Mouse (Mus musculus) thymus, postnatal 0 days (tissue): ENCODE results near the gene Tulp2. TPM values are rescaled to one million over a fixed set of nuclear protein-coding genes. Genes with fewer than 3 reads are reported as not detected.

Source experiments
- DNase-seq: peaks from one replicate; pipeline ENCODE4 v3.0.0-alpha.2; 2015; ENCODE audit warnings: low spot score
- polyA plus RNA-seq: library from polyadenylated mRNA; unstranded; fragments of >200 nt; fragmentation: Nextera tagmentation; extraction: Ambion mirVana; gene quantifications from 2 replicates; pipeline ENCODE4 v1.2.1, GENCODE M21; 2015

The Tulp2 gene
- polyA plus RNA-seq, 1 experiment from 2014 or later, result 2.6 TPM

DNA sequence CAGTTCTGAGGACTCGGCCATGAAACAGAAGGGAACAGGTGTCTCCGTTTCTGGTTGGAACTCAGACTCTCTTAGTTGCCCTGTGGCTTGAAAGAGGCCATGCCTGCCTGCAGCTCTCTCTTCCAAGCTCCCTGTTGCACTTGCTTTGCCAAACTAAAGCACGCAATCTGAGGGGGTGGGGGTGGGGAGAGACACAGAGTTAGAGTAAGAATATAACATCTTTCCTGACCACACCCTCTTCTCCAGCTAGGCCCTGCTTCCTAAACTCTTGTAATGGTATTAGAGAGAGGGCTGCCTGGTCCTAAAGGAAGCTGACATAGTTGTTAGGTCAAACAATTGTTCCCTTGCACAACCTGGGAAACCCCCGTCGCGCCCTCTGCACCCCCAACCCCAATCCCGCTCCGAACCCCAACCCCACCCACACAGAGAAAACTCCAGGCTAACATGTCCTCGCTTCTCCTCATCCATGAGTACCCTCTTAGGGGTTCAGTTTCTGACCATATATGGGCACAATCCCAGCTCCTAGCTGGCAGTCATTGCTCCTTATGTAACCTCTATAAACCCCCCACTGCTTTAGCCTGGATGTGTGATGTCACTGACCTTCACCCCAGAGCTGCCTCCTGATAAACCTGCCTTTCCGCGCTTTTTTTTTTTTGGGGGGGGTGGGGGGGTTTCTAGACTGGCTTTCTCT lies 69.3 kb downstream of the Tulp2 start:
- DNase-seq, result no peak

DNA sequence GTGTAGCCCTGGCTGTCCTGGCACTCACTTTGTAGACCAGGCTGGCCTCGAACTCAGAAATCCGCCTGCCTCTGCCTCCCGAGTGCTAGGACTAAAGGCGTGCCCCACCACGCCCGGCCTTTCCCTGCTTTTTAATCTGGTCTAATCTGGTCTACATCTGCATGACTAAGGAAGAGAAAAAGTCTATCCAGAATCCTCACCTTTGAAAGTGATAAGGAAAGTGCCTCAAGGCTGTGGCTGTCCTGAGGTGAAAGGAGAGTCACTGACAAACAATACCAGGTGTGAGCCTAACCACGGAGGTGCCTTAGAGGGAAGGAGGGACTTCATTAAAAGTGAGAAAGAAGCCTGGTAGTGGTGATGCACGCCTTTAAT lies 69.8 kb downstream of the Tulp2 start:
- no peak for DNase-seq

DNA sequence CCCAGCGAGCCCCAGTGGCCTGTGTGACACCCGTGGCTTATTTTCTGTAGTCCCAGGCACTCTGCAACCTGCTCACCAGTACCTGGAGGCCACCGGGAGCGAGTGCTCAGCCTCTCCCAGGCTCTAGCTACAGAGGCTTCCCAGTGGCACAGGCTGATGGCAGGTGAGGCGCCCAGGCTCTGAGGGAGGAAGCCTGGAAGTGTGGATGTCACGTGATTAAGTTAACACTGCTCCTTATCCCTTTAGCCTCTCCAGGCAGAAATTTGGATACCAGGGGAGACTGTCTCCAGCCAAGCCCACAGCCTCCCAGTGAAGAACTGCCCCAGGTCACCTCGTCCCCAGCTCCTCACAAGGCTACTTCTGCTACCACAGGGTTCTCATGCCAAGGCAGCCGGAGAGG lies 71.8 kb downstream of the Tulp2 start:
- DNase-seq, result no peak

DNA sequence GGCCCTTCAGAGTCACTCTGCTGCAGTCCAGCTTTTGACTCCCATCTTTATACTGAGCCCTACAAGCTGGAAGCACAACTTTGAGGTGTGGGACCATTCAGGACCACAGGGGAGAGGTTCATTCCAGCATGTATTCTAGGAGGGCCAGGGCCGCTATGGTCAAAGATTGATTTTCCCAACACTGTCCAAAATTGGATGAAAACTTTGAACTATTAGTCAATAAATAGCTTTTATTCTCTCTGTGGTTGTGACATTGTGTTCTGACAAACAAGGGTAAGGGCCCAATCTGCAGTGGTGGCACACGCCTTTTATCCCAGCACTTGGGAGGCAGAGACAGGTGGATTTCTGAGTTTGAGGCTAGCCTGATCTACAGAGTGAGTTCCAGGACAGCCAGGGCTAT lies 72.3 kb downstream of the Tulp2 start:
- no peak for DNase-seq

DNA sequence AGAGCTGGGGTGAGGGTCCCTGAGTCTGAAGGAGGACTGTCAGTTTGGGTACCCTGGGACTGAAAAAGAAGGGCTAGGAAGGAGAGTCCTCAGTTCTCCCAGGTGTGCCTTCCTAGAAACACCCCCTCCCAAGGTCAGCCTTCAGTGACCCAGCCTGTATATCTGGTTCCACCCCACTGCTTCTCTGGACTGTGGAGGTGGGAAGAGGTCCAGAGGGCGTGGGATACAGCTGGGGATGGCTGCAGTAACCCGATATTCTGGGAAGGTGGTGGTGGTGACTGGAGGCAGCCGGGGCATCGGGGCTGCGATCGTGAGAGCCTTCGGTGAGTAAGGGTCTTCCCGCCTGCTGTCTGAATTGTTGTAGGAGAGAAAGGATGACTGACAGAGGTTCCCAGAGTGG lies 73.1 kb downstream of the Tulp2 start, which contains the start of gene Hsd17b14:
Gene Hsd17b14, plus strand, starts transcription at position 150 of the 400 bp plus-strand sequence.
- DNase-seq, result no peak

DNA sequence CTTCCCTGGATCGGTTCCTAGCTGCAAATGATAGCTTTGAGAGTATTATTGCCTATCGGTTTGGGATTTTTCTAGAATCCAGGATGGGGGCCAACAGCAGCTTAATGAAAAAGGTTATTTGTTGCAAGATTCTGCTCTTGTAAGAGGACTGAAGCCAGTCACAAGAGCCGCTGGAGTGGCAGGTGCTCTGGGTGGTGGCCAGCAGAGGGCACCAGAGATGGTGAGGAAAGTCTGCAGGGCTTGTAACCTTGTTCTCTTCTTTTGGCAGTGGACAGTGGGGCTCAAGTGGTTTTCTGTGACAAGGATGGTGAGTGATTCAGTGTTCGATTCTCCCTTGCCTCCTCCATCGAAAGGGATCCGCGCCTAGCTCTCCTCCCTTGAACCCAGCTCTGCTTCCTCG lies 74.1 kb downstream of the Tulp2 start:
- DNase-seq, result peak; percentile 79

DNA sequence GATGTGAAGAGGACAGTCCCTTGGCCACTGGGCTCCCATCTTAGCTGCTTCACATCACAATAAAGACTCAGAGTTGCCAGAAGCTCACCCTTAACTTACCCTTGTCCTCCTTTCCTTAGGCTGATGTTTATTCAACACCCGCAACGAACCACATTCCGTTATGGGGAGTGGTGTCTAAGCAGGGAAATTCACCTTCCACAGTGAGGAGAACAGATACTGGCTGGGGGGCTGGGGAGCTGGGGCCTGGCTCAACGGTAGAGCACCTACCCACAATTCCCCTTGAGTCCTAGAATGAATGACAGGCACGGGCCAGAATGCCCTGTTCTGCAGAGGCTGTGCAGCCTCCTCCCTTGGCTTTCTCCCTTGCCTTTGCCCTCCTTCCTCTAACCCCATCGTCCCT lies 77.2 kb downstream of the Tulp2 start:
- no peak for DNase-seq

DNA sequence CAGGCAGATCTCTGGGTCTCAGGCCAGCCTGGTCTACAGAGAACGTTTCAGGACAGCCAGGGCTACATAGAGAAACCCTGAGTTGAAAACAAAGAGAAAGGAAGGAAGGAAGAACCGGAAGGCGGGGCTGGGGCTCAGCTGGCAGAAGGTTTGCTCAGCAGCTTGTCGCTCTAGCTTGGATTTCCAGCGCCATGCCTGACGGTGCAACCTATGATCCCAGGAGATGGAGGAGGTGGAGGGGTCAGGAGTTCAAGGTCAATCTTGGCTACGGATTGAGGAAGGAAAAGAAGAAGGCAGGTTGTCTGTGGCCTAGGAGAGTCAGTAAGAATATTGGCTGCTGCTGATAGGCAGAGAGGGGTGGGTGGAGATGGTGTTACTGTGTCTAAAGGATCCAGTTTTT lies 78.6 kb downstream of the Tulp2 start:
- no peak for DNase-seq

DNA sequence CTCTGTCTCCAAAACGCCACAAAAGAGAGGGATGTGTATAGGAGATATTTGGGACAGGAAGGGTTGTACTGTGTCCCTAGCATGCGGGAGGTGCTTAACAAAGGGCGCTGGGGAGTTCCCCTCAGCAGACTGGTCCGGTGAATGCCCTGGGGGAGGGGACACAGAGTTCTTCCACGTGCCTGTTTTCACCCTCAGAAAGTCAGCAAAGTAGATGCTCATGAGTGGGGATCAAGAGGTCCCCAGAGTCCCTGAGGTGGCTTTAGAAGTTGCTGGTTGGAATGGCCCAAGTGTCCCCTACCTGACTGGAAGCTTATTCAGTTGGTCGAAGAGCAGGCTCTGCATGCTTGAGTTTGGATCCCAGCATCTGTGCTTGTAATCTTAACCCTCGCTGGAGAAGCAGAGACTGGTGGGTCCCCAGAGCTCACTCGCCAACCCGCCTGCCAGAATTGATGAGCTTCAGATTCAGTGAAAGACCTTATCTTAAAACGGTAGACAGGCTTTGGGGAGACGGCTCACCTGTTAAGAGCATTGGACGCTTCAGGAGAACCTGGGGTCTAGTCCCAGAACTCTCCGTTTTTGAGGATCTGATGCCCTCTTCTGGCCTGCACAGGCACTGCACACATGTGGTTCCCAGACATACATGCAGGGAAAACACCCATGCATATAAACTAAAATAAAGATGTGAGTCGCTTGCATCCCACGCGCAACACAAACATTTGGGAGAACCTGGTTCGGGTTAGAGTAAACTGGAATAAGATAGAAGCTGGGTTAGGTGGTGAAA lies 79.4 kb downstream of the Tulp2 start:
- peak; percentile 81 for DNase-seq

DNA sequence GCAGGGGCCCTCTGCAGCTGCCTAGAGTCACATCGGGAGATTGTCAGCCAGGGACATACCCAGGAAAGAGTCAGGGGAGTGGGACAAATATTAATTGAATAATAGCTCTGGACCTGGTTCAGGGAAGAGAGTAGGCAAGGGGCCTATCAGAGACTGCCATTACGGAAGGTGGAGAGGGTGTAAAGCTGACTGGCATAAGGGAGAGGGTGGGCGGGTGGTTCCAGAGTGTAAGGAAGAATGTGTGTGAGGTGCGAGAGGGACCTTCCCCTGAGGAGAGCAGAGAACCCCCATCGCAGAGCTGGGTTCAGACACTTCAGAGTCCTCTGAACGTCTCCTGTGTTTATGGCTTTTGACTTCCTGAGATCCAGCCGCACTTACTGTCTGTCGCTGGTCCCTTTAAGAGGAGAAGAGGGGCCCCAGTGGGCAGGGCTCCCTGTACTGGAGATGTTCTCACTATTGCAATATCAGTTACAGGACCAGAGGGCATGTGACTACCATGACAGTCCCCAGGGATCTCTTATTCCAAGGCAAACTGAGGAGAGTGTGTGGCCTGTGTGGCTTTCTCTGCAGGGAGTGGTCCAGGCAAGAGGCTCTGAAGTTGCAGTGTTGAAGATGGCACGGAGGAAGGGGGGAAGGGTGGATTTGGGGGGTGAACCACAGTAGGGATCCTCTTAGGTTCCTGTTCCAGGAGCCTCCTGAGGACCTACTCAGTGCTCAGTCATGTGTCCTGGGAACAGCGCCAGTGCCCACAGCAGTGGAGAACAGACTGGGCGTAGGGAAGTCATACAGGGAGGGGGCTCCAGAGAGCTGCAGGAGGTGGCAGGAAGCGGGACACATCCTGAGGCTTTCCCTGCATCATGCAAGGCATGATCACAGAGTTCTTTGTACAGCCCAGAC lies 80.2 kb downstream of the Tulp2 start:
- DNase-seq, result no peak

DNA sequence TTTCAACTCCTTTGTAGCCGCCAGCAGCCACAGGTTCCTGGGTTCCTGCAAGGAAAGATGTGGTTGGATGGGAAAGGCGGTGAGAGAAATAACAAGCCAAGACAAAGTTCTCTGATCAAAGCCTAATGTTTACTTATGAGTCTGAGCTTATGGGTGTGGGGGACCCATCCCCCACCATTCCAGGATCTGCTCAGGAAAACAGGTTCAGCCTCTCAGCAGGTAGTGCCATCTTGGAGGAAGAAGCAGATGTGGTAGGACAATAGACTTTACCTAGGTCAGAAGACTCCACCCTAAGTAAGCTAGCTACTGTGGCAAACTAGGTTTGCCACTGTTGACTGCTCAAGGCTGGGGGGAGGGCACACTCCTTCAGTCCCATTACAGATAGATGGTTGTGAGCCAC lies 83.1 kb downstream of the Tulp2 start:
- no peak for DNase-seq

DNA sequence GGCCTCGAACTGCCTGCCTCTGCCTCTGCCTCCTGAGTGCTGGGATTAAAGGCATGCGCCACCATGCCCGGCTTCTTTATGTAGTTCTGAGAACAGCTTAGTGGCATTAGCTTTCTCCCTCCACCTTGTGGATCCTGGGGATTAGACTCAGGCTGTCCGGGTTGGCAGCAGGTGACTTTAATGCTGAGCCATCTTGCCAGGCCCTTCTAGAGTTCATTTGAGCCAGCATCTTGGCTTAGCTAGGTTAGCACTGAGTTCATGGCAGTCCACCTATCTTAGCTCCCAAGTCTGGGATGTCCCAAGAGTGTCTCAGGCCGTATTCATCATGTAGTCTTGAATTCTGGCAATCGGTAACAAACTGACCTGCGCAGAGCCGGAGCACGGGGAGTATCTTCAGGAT lies 83.8 kb downstream of the Tulp2 start:
- DNase-seq, result no peak

DNA sequence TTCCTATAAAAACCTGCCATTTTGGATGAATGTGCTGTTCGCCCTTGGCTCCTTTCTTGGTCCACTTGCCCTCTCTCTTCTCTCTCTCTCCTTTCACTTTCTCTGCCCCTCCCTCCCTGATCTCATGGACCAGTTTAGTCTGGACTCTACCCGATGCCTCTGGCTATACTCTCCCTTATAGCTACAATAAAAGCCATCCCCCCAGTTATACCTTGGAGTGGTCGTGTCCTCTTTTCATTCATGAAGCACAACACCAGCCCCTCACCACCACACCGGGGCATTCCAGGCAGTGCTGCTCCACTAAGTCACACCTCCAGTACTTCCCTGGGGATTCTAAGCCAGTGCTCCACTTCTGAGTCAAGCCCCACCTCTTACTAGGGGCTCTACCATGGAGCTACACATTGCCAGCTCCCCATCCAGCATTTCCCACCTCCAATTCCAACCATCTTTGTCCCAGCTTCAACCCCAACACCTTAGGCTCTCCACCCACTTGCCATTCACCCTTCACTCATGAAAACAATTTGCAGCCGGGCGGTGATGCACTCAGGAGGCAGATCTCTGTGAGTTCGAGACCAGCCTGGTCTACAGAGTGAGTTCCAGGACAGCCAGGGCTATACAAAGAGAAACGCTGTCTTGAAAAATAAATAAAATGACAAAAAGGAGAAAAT lies 85.6 kb downstream of the Tulp2 start:
- DNase-seq, result no peak

DNA sequence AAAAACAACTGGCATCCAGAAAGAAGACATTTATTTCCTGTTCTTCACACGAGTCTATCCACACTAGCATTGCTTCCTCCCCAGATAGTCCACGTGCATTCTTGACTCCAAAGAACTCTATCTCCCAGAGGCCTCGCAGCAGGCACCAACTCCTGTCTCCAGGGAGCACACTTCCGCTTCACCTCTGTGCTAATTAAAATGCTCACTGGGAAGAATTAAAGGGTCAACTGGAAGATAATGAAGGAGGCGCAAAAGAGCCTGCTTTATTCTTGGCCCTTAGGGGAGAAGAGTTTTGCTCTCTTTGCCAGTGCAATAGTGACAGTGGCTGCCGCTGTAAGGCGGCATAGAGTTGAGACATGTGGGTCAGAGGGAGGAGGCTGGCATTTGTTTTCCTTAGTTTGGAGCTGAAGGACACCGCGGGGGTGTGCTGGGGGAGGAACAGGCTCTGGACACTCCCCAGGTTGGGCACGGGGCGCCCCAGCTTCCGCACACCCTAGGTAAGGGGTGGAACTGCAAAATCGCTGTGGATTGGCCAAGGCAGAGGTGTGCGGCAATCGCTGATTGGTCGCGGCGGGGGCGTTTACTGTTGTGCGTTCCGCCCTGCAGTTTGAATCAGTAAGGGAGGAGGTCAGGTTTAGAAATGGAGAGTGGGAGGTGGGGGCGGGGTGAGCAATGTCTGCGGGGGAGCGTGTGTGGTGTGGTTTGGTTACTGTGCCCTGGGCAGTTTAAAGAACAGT lies 86.3 kb downstream of the Tulp2 start:
- peak; percentile 93 for DNase-seq

DNA sequence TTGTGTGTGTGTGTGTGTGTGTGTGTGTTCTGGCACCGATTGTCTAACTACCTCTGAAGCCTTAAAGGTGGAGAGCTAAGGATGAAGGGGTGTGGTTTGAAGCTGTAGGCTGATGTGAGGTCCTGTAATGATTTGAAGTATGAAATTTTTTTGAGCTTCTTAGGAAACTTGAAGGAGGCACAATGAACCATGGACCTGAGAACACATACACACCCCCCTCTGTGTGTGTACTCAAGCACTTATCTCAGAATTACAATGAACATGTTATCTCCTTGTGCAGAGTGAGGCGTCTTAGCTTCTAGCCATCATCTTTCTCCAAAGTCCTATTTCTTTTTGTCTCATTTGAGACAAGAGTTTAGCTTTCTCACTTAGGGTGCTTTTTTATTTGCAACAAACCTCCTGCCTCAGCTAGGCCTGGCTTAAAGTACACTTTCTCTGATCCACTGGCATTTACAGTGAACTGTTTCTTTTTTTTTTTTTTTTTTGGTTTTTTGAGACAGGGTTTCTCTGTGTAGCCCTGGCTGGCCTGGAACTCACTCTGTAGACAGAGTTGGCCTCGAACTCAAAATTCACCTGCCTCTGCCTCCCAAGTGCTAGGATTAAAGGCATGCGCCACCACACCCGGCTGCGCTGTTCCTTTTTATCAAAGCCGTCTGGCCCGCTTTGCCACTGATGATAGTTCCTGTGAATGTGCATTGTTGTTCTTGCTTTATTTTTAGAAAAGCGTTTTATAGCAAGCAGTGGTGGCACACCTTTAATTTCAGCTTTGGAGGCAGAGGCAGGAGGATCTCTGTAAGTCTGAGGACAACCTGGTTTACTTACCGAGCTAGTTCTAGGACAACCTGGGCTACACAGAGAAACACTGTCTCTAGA lies 87.2 kb downstream of the Tulp2 start:
- no peak for DNase-seq

DNA sequence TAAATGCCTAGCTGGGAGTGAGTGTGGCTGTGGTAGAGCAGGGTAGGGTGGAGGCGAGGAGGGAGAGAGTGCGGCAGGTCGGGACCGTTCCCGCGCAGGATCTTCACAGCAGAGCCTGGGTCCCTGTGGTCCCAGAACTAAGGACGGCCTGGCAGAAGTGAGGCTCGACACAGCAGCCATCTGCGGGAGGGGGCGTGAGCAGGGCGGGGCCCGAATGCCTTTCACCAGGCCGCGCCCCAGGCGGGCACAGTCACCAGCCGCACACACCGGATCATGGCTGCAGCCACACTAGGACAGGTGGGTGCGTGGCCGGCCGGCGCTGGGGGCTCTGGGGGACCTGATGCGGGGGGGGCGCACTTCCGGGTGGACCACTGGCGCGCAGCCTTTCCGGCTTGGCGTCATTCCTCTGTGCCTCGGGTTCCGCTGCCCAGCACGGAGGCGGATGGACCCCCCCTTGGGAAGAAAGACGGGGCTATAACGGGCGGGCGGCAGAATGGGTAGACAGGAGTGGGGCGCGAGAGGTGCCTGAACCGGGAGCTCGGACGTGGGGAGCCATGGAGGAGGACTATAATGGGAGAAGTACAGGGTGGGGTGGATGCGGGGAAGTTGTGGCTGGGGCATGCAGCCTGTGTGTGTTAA lies 88.5 kb downstream of the Tulp2 start, which contains the start of gene Bcat2:
Gene Bcat2, plus strand, starts transcription at position 51 of the 639 bp plus-strand sequence.
- peak; percentile 77 for DNase-seq

DNA sequence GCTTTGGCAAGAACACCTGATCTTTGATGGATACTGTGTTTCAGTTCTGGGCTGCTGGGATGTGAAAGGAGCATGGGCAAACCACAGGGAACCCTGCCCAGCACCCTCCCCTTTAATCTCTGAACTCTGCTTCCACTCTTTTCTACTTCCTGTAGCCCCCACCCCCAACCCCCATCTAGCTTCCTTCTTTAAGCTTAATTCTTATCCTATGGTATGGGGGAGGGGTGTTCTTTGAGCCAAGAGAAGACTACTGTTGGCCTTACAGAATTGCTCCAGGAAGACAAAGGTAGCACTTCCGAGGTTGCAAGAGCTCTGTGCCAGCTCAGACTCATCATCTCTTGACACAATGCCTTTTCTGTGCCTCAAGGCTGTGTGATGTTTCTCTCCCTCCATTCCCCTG lies 90.3 kb downstream of the Tulp2 start:
- DNase-seq, result peak; percentile 52
